Mouse (Mus musculus) CH12.LX (cell line): ENCODE measurements around the gene Tef. TPM values are rescaled to one million over a fixed set of nuclear protein-coding genes. Genes with fewer than 3 reads are reported as not detected.

Source experiments
- DNase-seq: peaks from one replicate; pipeline ENCODE4 v3.0.0-alpha.2; 2013; ENCODE audit errors: extremely low read depth
- H3K27ac ChIP-seq: 2 replicates; pipeline ENCODE4 v1.5.1; 2012; ENCODE audit warnings: low read depth, mild to moderate bottlenecking, control low read depth, moderate library complexity; ENCODE audit not compliant: insufficient read depth
- H3K27me3 ChIP-seq: replicated peaks from 2 replicates; pipeline ENCODE3; 2012; ENCODE audit warnings: inconsistent platforms
- H3K36me3 ChIP-seq, 2 experiments: replicated peaks in 1 of 2; 2 replicates each; pipeline versions ENCODE3 to v1.6.1; 2012; ENCODE audit warnings: inconsistent platforms in 1 of 2, low read length in 1 of 2, mild to moderate bottlenecking in 1 of 2, mixed read lengths in 1 of 2, moderate library complexity in 1 of 2; ENCODE audit not compliant: control insufficient read depth in 1 of 2, insufficient read depth in 1 of 2
- H3K4me1 ChIP-seq, 2 experiments: 2 replicates each; pipeline ENCODE4 v1.6.1; 2012; ENCODE audit warnings: inconsistent platforms in 1 of 2, moderate library complexity in 1 of 2; ENCODE audit not compliant: insufficient read depth in 2 of 2, control insufficient read depth in 1 of 2
- H3K4me2 ChIP-seq: 2 replicates; pipeline ENCODE4 v1.6.1; 2012; ENCODE audit warnings: low read depth, mild to moderate bottlenecking, control low read depth; ENCODE audit not compliant: poor library complexity, insufficient read depth, severe bottlenecking
- H3K4me3 ChIP-seq, 3 experiments: fragments of 150-350 bp in 1 of 3; sonication (generic) in 1 of 3; replicated peaks in 1 of 3; 2 replicates each; pipeline versions ENCODE3 to v1.5.1; 2011 to 2012; ENCODE audit warnings: low read depth in 2 of 3, low read length in 2 of 3, mild to moderate bottlenecking in 2 of 3, moderate library complexity in 2 of 3, control low read depth in 1 of 3, improper control_type of control experiment in 1 of 3, inconsistent platforms in 1 of 3, mixed read lengths in 1 of 3; ENCODE audit not compliant: poor library complexity in 1 of 3
- H3K79me2 ChIP-seq: replicated peaks from 2 replicates; pipeline ENCODE4 v1.6.1; 2012; ENCODE audit warnings: mild to moderate bottlenecking, moderate library complexity; ENCODE audit not compliant: control insufficient read depth, poor library complexity, insufficient read depth, severe bottlenecking; ENCODE audit errors: extremely low read depth
- H3K9ac ChIP-seq: 2 replicates; pipeline ENCODE4 v1.6.1; 2012; ENCODE audit warnings: low read depth, mild to moderate bottlenecking, control low read depth, moderate library complexity; ENCODE audit not compliant: insufficient read depth
- H3K9me3 ChIP-seq: replicated peaks from 2 replicates; pipeline ENCODE3; 2012; ENCODE audit warnings: low read length, inconsistent platforms, mixed read lengths
- CTCF ChIP-seq, 2 experiments: IDR thresholded peaks in 1 of 2; conservative IDR thresholded peaks in 1 of 2; 2 replicates each; pipeline ENCODE4 v1.5.1; 2011 to 2012; ENCODE audit warnings: low read depth in 2 of 2, low read length in 2 of 2, improper control_type of control experiment in 1 of 2, inconsistent platforms in 1 of 2, mild to moderate bottlenecking in 1 of 2, moderate library complexity in 1 of 2
- ELF1 ChIP-seq: IDR thresholded peaks from 2 replicates; pipeline ENCODE4 v1.6.1; 2014; ENCODE audit warnings: low read depth, mild to moderate bottlenecking, inconsistent platforms, low read length, improper control_type of control experiment
- ETS1 ChIP-seq: conservative IDR thresholded peaks from 2 replicates; pipeline ENCODE4 v1.6.1; 2012; ENCODE audit warnings: low read depth, mild to moderate bottlenecking, inconsistent platforms, low read length, improper control_type of control experiment, moderate library complexity
- GABPA ChIP-seq: IDR thresholded peaks from 2 replicates; pipeline ENCODE4 v1.6.1; 2012; ENCODE audit warnings: low read depth, low read length, improper control_type of control experiment, inconsistent platforms; ENCODE audit not compliant: insufficient replicate concordance
- HCFC1 ChIP-seq: IDR thresholded peaks from 2 replicates; pipeline ENCODE4 v1.6.1; 2012; ENCODE audit warnings: low read depth, mild to moderate bottlenecking, inconsistent platforms, low read length, improper control_type of control experiment
- IRF4 ChIP-seq: IDR thresholded peaks from 2 replicates; pipeline ENCODE4 v1.6.1; 2014; ENCODE audit warnings: low read depth, mild to moderate bottlenecking, inconsistent platforms, low read length, improper control_type of control experiment
- JUND ChIP-seq: conservative IDR thresholded peaks from 2 replicates; pipeline ENCODE4 v1.6.1; 2011; ENCODE audit warnings: low read depth, low read length, improper control_type of control experiment
- KAT2A ChIP-seq: IDR thresholded peaks from 2 replicates; pipeline ENCODE4 v1.6.1; 2012; ENCODE audit warnings: low read length, improper control_type of control experiment, inconsistent platforms; ENCODE audit not compliant: insufficient replicate concordance
- MEF2A ChIP-seq: IDR thresholded peaks from 2 replicates; pipeline ENCODE4 v1.6.1; 2014; ENCODE audit warnings: low read depth, mild to moderate bottlenecking, inconsistent platforms, low read length, improper control_type of control experiment, borderline replicate concordance
- MYC ChIP-seq: IDR thresholded peaks from 2 replicates; pipeline ENCODE4 v1.6.1; 2011; ENCODE audit warnings: low read depth, mild to moderate bottlenecking, improper control_type of control experiment, low read length
- NELFE ChIP-seq: IDR thresholded peaks from 2 replicates; pipeline ENCODE4 v1.6.1; 2011; ENCODE audit warnings: low read depth, low read length, improper control_type of control experiment
- NRF1 ChIP-seq: IDR thresholded peaks from 2 replicates; pipeline ENCODE4 v1.6.1; 2014; ENCODE audit warnings: low read depth, mild to moderate bottlenecking, inconsistent platforms, low read length, improper control_type of control experiment, moderate library complexity
- POLR2A ChIP-seq: IDR thresholded peaks from 2 replicates; pipeline ENCODE4 v1.6.1; 2011; ENCODE audit warnings: low read depth, mild to moderate bottlenecking, improper control_type of control experiment, low read length
- RAD21 ChIP-seq: IDR thresholded peaks from 2 replicates; pipeline ENCODE4 v1.6.1; 2011; ENCODE audit warnings: low read depth, mild to moderate bottlenecking, low read length, improper control_type of control experiment, moderate library complexity
- RCOR1 ChIP-seq: conservative IDR thresholded peaks from 2 replicates; pipeline ENCODE4 v1.6.1; 2012; ENCODE audit warnings: low read depth, mild to moderate bottlenecking, inconsistent platforms, low read length, improper control_type of control experiment
- SIN3A ChIP-seq: IDR thresholded peaks from 2 replicates; pipeline ENCODE4 v1.6.1; 2012; ENCODE audit warnings: low read length, improper control_type of control experiment, inconsistent platforms
- TCF12 ChIP-seq: IDR thresholded peaks from 2 replicates; pipeline ENCODE4 v1.6.1; 2014; ENCODE audit warnings: low read depth, mild to moderate bottlenecking, inconsistent platforms, low read length, improper control_type of control experiment
- UBTF ChIP-seq: IDR thresholded peaks from 2 replicates; pipeline ENCODE4 v1.6.1; 2012; ENCODE audit warnings: low read depth, mild to moderate bottlenecking, inconsistent platforms, low read length, improper control_type of control experiment, moderate library complexity
- USF1 ChIP-seq: IDR thresholded peaks from 2 replicates; pipeline ENCODE4 v1.6.1; 2014; ENCODE audit warnings: low read depth, mild to moderate bottlenecking, inconsistent platforms, low read length, improper control_type of control experiment
- ZKSCAN1 ChIP-seq: IDR thresholded peaks from 2 replicates; pipeline ENCODE4 v1.6.1; 2012; ENCODE audit warnings: low read depth, inconsistent platforms, low read length, improper control_type of control experiment, borderline replicate concordance
- ZMIZ1 ChIP-seq: IDR thresholded peaks from 2 replicates; pipeline ENCODE4 v1.6.1; 2012; ENCODE audit warnings: low read depth, mild to moderate bottlenecking, inconsistent platforms, low read length, improper control_type of control experiment
- ZNF384 ChIP-seq: IDR thresholded peaks from 2 replicates; pipeline ENCODE4 v1.6.1; 2012; ENCODE audit warnings: low read depth, low read length, improper control_type of control experiment, inconsistent platforms
- dilution Hi-C: fragments of 300-500 bp; cut with MboI; formaldehyde crosslinking; loops from 2 replicates; pipeline ENCODE4 v1.14.3; 2020; ENCODE audit warnings: low sequenced_read_pairs; ENCODE audit not compliant: extremely low pct_unique_long_range_greater_than_20kb, extremely low pct_ligation_motif_present
- in situ Hi-C: fragments of 300-500 bp; cut with MboI; formaldehyde crosslinking; loops from 3 replicates; pipeline ENCODE4 v1.14.3; 2019; ENCODE audit warnings: low sequenced_read_pairs, low pct_ligation_motif_present, low pct_unique_long_range_greater_than_20kb, mixed read lengths
- polyA plus RNA-seq: library from polyadenylated mRNA; unstranded; fragments of >175 nt; gene quantifications from 2 replicates; pipeline ENCODE4 v1.2.1, GENCODE M21; 2012; ENCODE audit warnings: low read depth; ENCODE audit not compliant: insufficient read length
- total RNA-seq, 2 experiments: library from RNA; depleted of rRNA; stranded (reverse); fragments of 300-350 nt in 1 of 2; fragments of >200 nt in 1 of 2; gene quantifications; 2 replicates each; pipeline ENCODE4 v1.2.3; 2012 to 2014

The Tef gene
- total and polyA plus RNA-seq, 3 experiments: 14.7 to 17.2 (median 14.9) TPM

GRCm38 (mm10) chr15:81856938-81857723, 54.9 kb downstream of the Tef start:
- Histone ChIP-seq H3K4me2 (peak overlapping the region; percentile 58), H3K9ac (peak overlapping the region; percentile 85), H3K9me3 (no peaks in the 10 kb centered on the region), H3K36me3 (peaks cover 9 to 29% of the 10 kb centered on the region in 2 experiments), H3K4me1 (peaks cover 3 to 27% of the 10 kb centered on the region in 2 experiments; a peak in 2 of 4 replicates), H3K4me3 (peak overlapping the region; percentile 74 to 89 (median 89)), H3K27ac (peak overlapping the region; percentile 50; the same call in 1 of the 2 replicates), H3K27me3 (no peaks in the 10 kb centered on the region), H3K79me2 (peaks cover 43% of the 10 kb centered on the region)
- TF ChIP-seq MEF2A: no peak
- DNase-seq: peak; percentile 35
- in situ Hi-C loops: no loop called here
- dilution Hi-C loops: no loop called here

DNA sequence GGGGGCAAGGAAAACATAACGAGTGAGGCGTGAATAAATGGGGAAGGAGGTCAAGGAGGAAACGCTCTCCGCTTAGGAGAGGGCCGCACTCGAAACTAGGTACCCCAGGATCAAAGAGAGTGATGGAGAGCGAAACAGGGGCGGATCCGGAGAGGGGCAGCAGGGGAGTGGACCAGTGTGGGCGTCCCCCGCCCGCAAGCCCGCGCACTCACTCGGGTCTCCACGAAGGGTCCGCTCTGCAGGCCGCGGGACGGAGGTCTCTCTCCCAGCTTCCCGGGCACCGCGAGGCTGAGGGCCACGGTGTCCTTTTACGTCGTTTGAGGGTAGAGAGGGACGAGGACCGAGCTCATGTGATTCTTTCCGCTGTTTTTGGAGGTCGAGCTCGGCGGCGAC, 55.5 kb downstream of the Tef start:
- H3K9ac ChIP-seq: peak overlapping the region; percentile 85
- peak overlapping the region; percentile 74 to 89 (median 89) for H3K4me3 ChIP-seq
- peaks cover 42% of the 10 kb centered on the region for H3K79me2 ChIP-seq
- in situ Hi-C loops (no loop called here), dilution Hi-C loops (no loop called here)
- peak; percentile 19 for DNase-seq
- H3K4me2 ChIP-seq: 0 out of 2 replicates have a peak overlapping the region, but pooled peaks have one; percentile 58
- H3K36me3 ChIP-seq: peaks cover 4 to 23% of the 10 kb centered on the region in 2 experiments
- H3K27me3 ChIP-seq: no peaks in the 10 kb centered on the region
- H3K9me3 ChIP-seq: no peaks in the 10 kb centered on the region
- peaks cover 3 to 22% of the 10 kb centered on the region in 2 experiments; a peak in 2 of 4 replicates for H3K4me1 ChIP-seq
- TF ChIP-seq IRF4 (peak; percentile 52; the same call in 1 of the 2 replicates), ETS1 (no peak)
- H3K27ac ChIP-seq: peak overlapping the region; percentile 86

GRCm38 (mm10) chr15:81858138-81858516, 55.9 kb downstream of the Tef start:
- H3K9me3 ChIP-seq: no peaks in the 10 kb centered on the region
- H3K4me1 ChIP-seq: peaks cover 3 to 22% of the 10 kb centered on the region in 2 experiments; a peak in 2 of 4 replicates
- dilution Hi-C loops (no loop called here), in situ Hi-C loops (no loop called here)
- peak overlapping the region; percentile 58 for H3K4me2 ChIP-seq
- peaks cover 3 to 19% of the 10 kb centered on the region in 2 experiments for H3K36me3 ChIP-seq
- H3K9ac ChIP-seq: peak overlapping the region; percentile 85
- DNase-seq: peak; percentile 88
- peak overlapping the region; percentile 74 to 89 (median 89) for H3K4me3 ChIP-seq
- H3K79me2 ChIP-seq: peaks cover 38% of the 10 kb centered on the region
- H3K27me3 ChIP-seq: no peaks in the 10 kb centered on the region
- peak overlapping the region; percentile 86 for H3K27ac ChIP-seq
- TF ChIP-seq SIN3A (peak; percentile 98), IRF4 (peak; percentile 70; the same call in 1 of the 2 replicates), RCOR1 (0 out of 2 replicates have a peak, but pooled peaks have one; percentile 58), JUND (no peak), UBTF (peak; percentile 93), GABPA (no peak), CTCF (conservative IDR thresholded peaks at IDR 0.05 in 1 of 2, IDR thresholded peaks at IDR 0.05 in 1 of 2; ENCODE audit: low read depth in 2 of 2, low read length in 2 of 2) (no peak), NRF1 (peak; percentile 72), MYC (peak; percentile 80; the same call in 1 of the 2 replicates), HCFC1 (peak; percentile 78), USF1 (no peak; the same call in 1 of the 2 replicates), ZMIZ1 (peak; percentile 98), RAD21 (no peak), MEF2A (peak; percentile 73), ZNF384 (peak; percentile 79; the same call in 1 of the 2 replicates), ELF1 (no peak; the same call in none of the 2 replicates), ZKSCAN1 (peak; percentile 76; the same call in 1 of the 2 replicates), NELFE (peak; percentile 99), KAT2A (peak; percentile 99), POLR2A (peak; percentile 100), ETS1 (no peak; the same call in none of the 2 replicates), TCF12 (peak; percentile 99)
